Mouse (Mus musculus) left cerebral cortex, adult 9 months (tissue): ENCODE data around the gene Gm7971.
"Not testable (repeated sequence)": the region's sequence is repeated elsewhere in the genome, so short reads cannot be mapped to it uniquely, and the experiment has no call there.

Experiments used
- DNase-seq, 2 experiments: peaks; one replicate each; pipeline ENCODE4 v3.0.0; 2022; ENCODE audit warnings: low spot score in 2 of 2

Gene Gm7971

GRCm38 (mm10) chr5:95594775-95595174, at the start of gene Gm7971:
Gene Gm7971, minus strand, starts transcription at chr5:95594875.
- not testable (repeated sequence) for DNase-seq
